Mouse (Mus musculus): ENCODE measurements around the gene Actr5. TPM values are rescaled to one million over a fixed set of nuclear protein-coding genes. Genes with fewer than 3 reads are reported as not detected.

Actr5 gene
- polyA plus RNA-seq, 1 experiment: not detected

- Histone ChIP-seq H3K4me1 (ENCODE audit: control insufficient read depth, insufficient read depth, low read length) (no peaks in the 10 kb centered on the region), H3K4me3 (ENCODE audit: insufficient read depth, low read depth, low read length) (no peak overlapping the region), H3K27ac (ENCODE audit: insufficient read depth, low read depth, low read length) (no peak overlapping the region)
- TF ChIP-seq CTCF (IDR thresholded peaks at IDR 0.05; ENCODE audit: insufficient read depth, low read depth, low read length) (peak; percentile 59), POLR2A (IDR thresholded peaks at IDR 0.05; ENCODE audit: insufficient read depth, low read depth, low read length) (no peak)
- WGBS: 4% methylated on average over 4 of the region's 4 CpGs
Observed at GRCm38 (mm10) chr2:158652985-158653384, 28.3 kb downstream of the Actr5 start.

- WGBS: 82% methylated on average over 9 of the region's 9 CpGs
- TF ChIP-seq POLR2A (IDR thresholded peaks at IDR 0.05; ENCODE audit: insufficient read depth, low read depth, low read length) (no peak), CTCF (IDR thresholded peaks at IDR 0.05; ENCODE audit: insufficient read depth, low read depth, low read length) (no peak)
Observed at GRCm38 (mm10) chr2:158654717-158655116, 30.0 kb downstream of the Actr5 start.

GRCm38 (mm10) chr2:158655806-158656205 lies 31.1 kb downstream of the Actr5 start:
- Histone ChIP-seq H3K27ac (ENCODE audit: insufficient read depth, low read depth, low read length) (no peak overlapping the region), H3K4me3 (ENCODE audit: insufficient read depth, low read depth, low read length) (no peak overlapping the region), H3K4me1 (ENCODE audit: control insufficient read depth, insufficient read depth, low read length) (no peaks in the 10 kb centered on the region)
- 84% methylated on average over 4 of the region's 4 CpGs for WGBS
- no peak for TF ChIP-seq POLR2A (IDR thresholded peaks at IDR 0.05; ENCODE audit: insufficient read depth, low read depth, low read length)
- TF ChIP-seq CTCF (IDR thresholded peaks at IDR 0.05; ENCODE audit: insufficient read depth, low read depth, low read length): no peak

More at GRCm38 (mm10) chr2:158654717-158655116, 30.0 kb downstream of the Actr5 start:
- H3K4me3 ChIP-seq (ENCODE audit: insufficient read depth, low read depth, low read length): no peak overlapping the region
- H3K4me1 ChIP-seq (ENCODE audit: control insufficient read depth, insufficient read depth, low read length): no peaks in the 10 kb centered on the region
- no peak overlapping the region for H3K27ac ChIP-seq (ENCODE audit: insufficient read depth, low read depth, low read length)

- no peak overlapping the region for H3K27ac ChIP-seq (ENCODE audit: insufficient read depth, low read depth, low read length)
- no peak for TF ChIP-seq POLR2A (IDR thresholded peaks at IDR 0.05; ENCODE audit: insufficient read depth, low read depth, low read length)
- TF ChIP-seq CTCF (IDR thresholded peaks at IDR 0.05; ENCODE audit: insufficient read depth, low read depth, low read length): no peak
- H3K4me3 ChIP-seq (ENCODE audit: insufficient read depth, low read depth, low read length): no peak overlapping the region
- H3K4me1 ChIP-seq (ENCODE audit: control insufficient read depth, insufficient read depth, low read length): no peaks in the 10 kb centered on the region
- WGBS: 60% methylated on average over 6 of the region's 6 CpGs
Observed at GRCm38 (mm10) chr2:158658822-158659221, 34.1 kb downstream of the Actr5 start.

- H3K4me1 ChIP-seq (ENCODE audit: control insufficient read depth, insufficient read depth, low read length): no peaks in the 10 kb centered on the region
- 89% methylated on average over 3 of the region's 3 CpGs for WGBS
- H3K27ac ChIP-seq (ENCODE audit: insufficient read depth, low read depth, low read length): no peak overlapping the region
- no peak for TF ChIP-seq POLR2A (IDR thresholded peaks at IDR 0.05; ENCODE audit: insufficient read depth, low read depth, low read length)
- no peak for TF ChIP-seq CTCF (IDR thresholded peaks at IDR 0.05; ENCODE audit: insufficient read depth, low read depth, low read length)
- no peak overlapping the region for H3K4me3 ChIP-seq (ENCODE audit: insufficient read depth, low read depth, low read length)
Observed at GRCm38 (mm10) chr2:158659346-158659745, 34.7 kb downstream of the Actr5 start.

- H3K4me3 ChIP-seq (ENCODE audit: insufficient read depth, low read depth, low read length): no peak within 1 kb of the TSS
- peaks cover 22% of the 10 kb centered on the region for H3K4me1 ChIP-seq (ENCODE audit: control insufficient read depth, insufficient read depth, low read length)
- TF ChIP-seq POLR2A (IDR thresholded peaks at IDR 0.05; ENCODE audit: insufficient read depth, low read depth, low read length) (no peak), CTCF (IDR thresholded peaks at IDR 0.05; ENCODE audit: insufficient read depth, low read depth, low read length) (no peak)
- 52% methylated on average over 4 of the region's 4 CpGs for WGBS
- H3K27ac ChIP-seq (ENCODE audit: insufficient read depth, low read depth, low read length): no peak within 1 kb of the TSS
Observed at GRCm38 (mm10) chr2:158665098-158665497, 40.4 kb downstream of the Actr5 start, which contains the start of gene Ppp1r16b. Gene Ppp1r16b (plus strand): TSS chr2:158665398.

- WGBS: 57% methylated on average over 13 of the region's 13 CpGs
- peaks cover 30% of the 10 kb centered on the region for H3K4me1 ChIP-seq (ENCODE audit: control insufficient read depth, insufficient read depth, low read length)
- TF ChIP-seq CTCF (IDR thresholded peaks at IDR 0.05; ENCODE audit: insufficient read depth, low read depth, low read length): no peak
- no peak for TF ChIP-seq POLR2A (IDR thresholded peaks at IDR 0.05; ENCODE audit: insufficient read depth, low read depth, low read length)
- peak overlapping the region; percentile 49 for H3K27ac ChIP-seq (ENCODE audit: insufficient read depth, low read depth, low read length)
- H3K4me3 ChIP-seq (ENCODE audit: insufficient read depth, low read depth, low read length): no peak overlapping the region
Observed at GRCm38 (mm10) chr2:158666071-158666800, 41.5 kb downstream of the Actr5 start.

- Histone ChIP-seq H3K27ac (ENCODE audit: insufficient read depth, low read depth, low read length) (peak overlapping the region; percentile 92), H3K4me1 (ENCODE audit: control insufficient read depth, insufficient read depth, low read length) (peaks cover 31% of the 10 kb centered on the region), H3K4me3 (ENCODE audit: insufficient read depth, low read depth, low read length) (peak overlapping the region; percentile 84)
- TF ChIP-seq POLR2A (IDR thresholded peaks at IDR 0.05; ENCODE audit: insufficient read depth, low read depth, low read length) (peak; percentile 98), CTCF (IDR thresholded peaks at IDR 0.05; ENCODE audit: insufficient read depth, low read depth, low read length) (no peak)
- under 1% methylated on average over 47 of the region's 47 CpGs for WGBS
Observed at GRCm38 (mm10) chr2:158667022-158667670, 42.5 kb downstream of the Actr5 start.

All from olfactory bulb, adult 2 months (tissue).